Mouse (Mus musculus) lung, embryonic 15.5 days (tissue): ENCODE measurements at regions not wholly inside any gene's neighbourhood (a gene's known extent, or its start where the extent isn't known, plus 50 kb on each side); places are given as distances from the start of the nearest gene placed in this dataset.
A peak's percentile ranks its signal among the peaks of the same experiment; 100 is the strongest.

Experiments
- ATAC-seq: fragments of 200-750 bp; cut with Nextera tagmentation; 2 replicates; pipeline ENCODE4 v1.8.0; 2017; ENCODE audit warnings: moderate number of reproducible peaks, borderline replicate concordance; ENCODE audit not compliant: low FRiP score, low TSS enrichment; ENCODE audit errors: extremely low read depth
- H3K27ac ChIP-seq: fragments of 300-500 bp; sonication (generic); 2 replicates; pipeline ENCODE4 v1.5.1; 2015; ENCODE audit warnings: moderate library complexity, mild to moderate bottlenecking, inconsistent platforms
- H3K27me3 ChIP-seq: fragments of 300-500 bp; sonication (generic); 2 replicates; pipeline ENCODE4 v1.6.1; 2015; ENCODE audit warnings: inconsistent platforms
- H3K36me3 ChIP-seq: fragments of 300-500 bp; sonication (generic); 2 replicates; pipeline ENCODE4 v1.6.1; 2015; ENCODE audit warnings: inconsistent platforms
- H3K4me1 ChIP-seq: fragments of 300-500 bp; sonication (generic); 2 replicates; pipeline ENCODE4 v1.6.1; 2015; ENCODE audit warnings: inconsistent platforms
- H3K4me2 ChIP-seq: fragments of 300-500 bp; sonication (generic); 2 replicates; pipeline ENCODE4 v1.6.1; 2015; ENCODE audit warnings: inconsistent platforms, mild to moderate bottlenecking, moderate library complexity
- H3K4me3 ChIP-seq: fragments of 300-500 bp; sonication (generic); 2 replicates; pipeline ENCODE4 v1.5.1; 2015; ENCODE audit warnings: mild to moderate bottlenecking, inconsistent platforms
- H3K9ac ChIP-seq: fragments of 300-500 bp; sonication (generic); 2 replicates; pipeline ENCODE4 v1.6.1; 2015; ENCODE audit warnings: inconsistent platforms
- H3K9me3 ChIP-seq: fragments of 300-500 bp; sonication (generic); 2 replicates; pipeline ENCODE4 v1.6.1; 2016; ENCODE audit warnings: inconsistent platforms
- WGBS: fragments of 180-500 bp; shearing (Covaris S2); methylation state at CpG from one replicate; pipeline ENCODE4 v1.1.7; 2015; 5-methylcytosine and 5-hydroxymethylcytosine counted together

- Histone ChIP-seq H3K27ac (no peak overlapping the region), H3K27me3 (no peaks in the 10 kb centered on the region), H3K4me2 (no peak overlapping the region), H3K9ac (no peak overlapping the region), H3K9me3 (no peaks in the 10 kb centered on the region), H3K4me3 (no peak overlapping the region), H3K4me1 (no peaks in the 10 kb centered on the region), H3K36me3 (no peaks in the 10 kb centered on the region)
- peak; percentile 65; the same call in 1 of the 2 replicates for ATAC-seq
- 67% methylated on average over 7 of the region's 7 CpGs for WGBS
These were observed 320.4 kb upstream of the Gm10131 start for GRCm38 (mm10) chr8:34431985-34432384.

GRCm38 (mm10) chr8:34429231-34429630, 317.7 kb upstream of the Gm10131 start:
- 58% methylated on average over 3 of the region's 3 CpGs for WGBS
- H3K36me3 ChIP-seq: no peaks in the 10 kb centered on the region
- no peaks in the 10 kb centered on the region for H3K9me3 ChIP-seq
- H3K27me3 ChIP-seq: no peaks in the 10 kb centered on the region
- no peak overlapping the region for H3K9ac ChIP-seq
- no peak overlapping the region for H3K4me3 ChIP-seq
- H3K27ac ChIP-seq: no peak overlapping the region
- H3K4me2 ChIP-seq: no peak overlapping the region
- H3K4me1 ChIP-seq: no peaks in the 10 kb centered on the region
- no peak for ATAC-seq

GRCm38 (mm10) chr8:34401571-34401970, 290.0 kb upstream of the Gm10131 start:
- Histone ChIP-seq H3K36me3 (no peaks in the 10 kb centered on the region), H3K4me3 (no peak overlapping the region), H3K4me1 (peaks cover 7% of the 10 kb centered on the region; the same call in 1 of the 2 replicates), H3K9me3 (no peaks in the 10 kb centered on the region), H3K27me3 (no peaks in the 10 kb centered on the region), H3K4me2 (no peak overlapping the region), H3K27ac (no peak overlapping the region), H3K9ac (no peak overlapping the region)
- WGBS: 76% methylated on average over 3 of the region's 3 CpGs
- no peak for ATAC-seq

GRCm38 (mm10) chr8:34398914-34399813, 287.6 kb upstream of the Gm10131 start:
- Histone ChIP-seq H3K27me3 (no peaks in the 10 kb centered on the region), H3K36me3 (no peaks in the 10 kb centered on the region), H3K27ac (no peak overlapping the region), H3K9ac (no peak overlapping the region), H3K4me3 (no peak overlapping the region), H3K4me1 (peaks cover 7% of the 10 kb centered on the region; the same call in 1 of the 2 replicates), H3K4me2 (no peak overlapping the region), H3K9me3 (no peaks in the 10 kb centered on the region)
- no peak for ATAC-seq
- WGBS: 75% methylated on average over 14 of the region's 14 CpGs

- H3K9me3 ChIP-seq: no peaks in the 10 kb centered on the region
- H3K36me3 ChIP-seq: no peaks in the 10 kb centered on the region
- H3K9ac ChIP-seq: no peak overlapping the region
- peak overlapping the region; percentile 46 for H3K4me2 ChIP-seq
- no peaks in the 10 kb centered on the region for H3K27me3 ChIP-seq
- peak overlapping the region; percentile 28 for H3K4me3 ChIP-seq
- H3K27ac ChIP-seq: peak overlapping the region; percentile 38
- peak; percentile 78 for ATAC-seq
- H3K4me1 ChIP-seq: peaks cover 7% of the 10 kb centered on the region; the same call in 1 of the 2 replicates
- WGBS: 26% methylated on average over 23 of the region's 23 CpGs
These were observed 286.3 kb upstream of the Gm10131 start for GRCm38 (mm10) chr8:34397583-34398411.

GRCm38 (mm10) chr8:34397225-34397582, 285.7 kb upstream of the Gm10131 start:
- 44% methylated on average over 4 of the region's 4 CpGs for WGBS
- H3K4me3 ChIP-seq: peak overlapping the region; percentile 28
- H3K9ac ChIP-seq: no peak overlapping the region

DNA sequence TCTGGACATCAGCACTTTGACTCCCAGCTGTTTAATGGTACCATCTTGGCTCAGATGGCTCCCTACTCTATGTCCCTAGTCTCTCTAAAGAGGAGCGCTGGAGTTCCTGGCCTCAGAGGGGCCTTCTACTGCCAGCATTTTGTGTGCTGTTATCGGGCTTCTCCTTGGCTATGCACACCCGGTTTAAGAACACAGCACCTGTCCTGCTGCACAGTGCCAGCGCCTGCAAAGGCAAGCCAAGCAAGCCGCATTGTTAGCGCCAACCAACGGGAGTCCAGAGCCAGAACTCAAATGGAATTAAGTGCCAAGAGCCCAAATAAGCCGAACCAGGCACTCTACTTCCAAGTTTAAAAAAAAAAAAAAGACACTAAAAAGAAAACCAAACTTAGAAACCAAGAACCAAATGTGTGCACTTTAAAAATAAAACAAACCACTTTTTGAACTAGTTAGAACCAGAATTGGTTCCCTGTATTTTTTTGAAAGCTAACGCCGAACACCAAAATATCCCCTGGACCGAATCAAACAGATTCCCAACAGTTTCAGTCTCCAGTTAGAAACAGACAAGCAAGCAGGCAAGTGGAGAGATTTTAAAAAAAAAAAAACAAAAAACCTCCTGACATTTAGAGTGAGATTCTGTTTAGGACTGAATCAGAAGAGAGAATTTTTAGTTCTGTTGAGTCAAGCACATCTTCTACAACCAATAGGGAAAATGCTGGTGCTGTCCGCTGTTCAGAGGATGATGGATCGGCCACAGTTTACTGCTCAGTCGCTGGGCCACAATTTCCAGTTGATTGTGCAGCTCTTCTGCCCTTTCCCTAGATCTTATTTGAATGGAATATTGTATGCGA, 281.7 kb upstream of the Gm10131 start:
- 0 out of 2 replicates have a peak, but pooled peaks cover 3% of the 10 kb centered on the region for H3K4me1 ChIP-seq
- no peak for ATAC-seq
- no peak overlapping the region for H3K27ac ChIP-seq
- no peak overlapping the region for H3K9ac ChIP-seq
- H3K9me3 ChIP-seq: no peaks in the 10 kb centered on the region
- no peaks in the 10 kb centered on the region for H3K27me3 ChIP-seq
- H3K4me3 ChIP-seq: no peak overlapping the region
- H3K36me3 ChIP-seq: no peaks in the 10 kb centered on the region
- 87% methylated on average over 15 of the region's 15 CpGs for WGBS
- H3K4me2 ChIP-seq: no peak overlapping the region

More at GRCm38 (mm10) chr8:34397225-34397582, 285.7 kb upstream of the Gm10131 start:
- Histone ChIP-seq H3K27ac (peak overlapping the region; percentile 38; the same call in 1 of the 2 replicates), H3K27me3 (no peaks in the 10 kb centered on the region), H3K9me3 (no peaks in the 10 kb centered on the region), H3K4me1 (peaks cover 7% of the 10 kb centered on the region; the same call in 1 of the 2 replicates), H3K36me3 (no peaks in the 10 kb centered on the region), H3K4me2 (peak overlapping the region; percentile 46)
- ATAC-seq: no peak; the same call in 1 of the 2 replicates

DNA sequence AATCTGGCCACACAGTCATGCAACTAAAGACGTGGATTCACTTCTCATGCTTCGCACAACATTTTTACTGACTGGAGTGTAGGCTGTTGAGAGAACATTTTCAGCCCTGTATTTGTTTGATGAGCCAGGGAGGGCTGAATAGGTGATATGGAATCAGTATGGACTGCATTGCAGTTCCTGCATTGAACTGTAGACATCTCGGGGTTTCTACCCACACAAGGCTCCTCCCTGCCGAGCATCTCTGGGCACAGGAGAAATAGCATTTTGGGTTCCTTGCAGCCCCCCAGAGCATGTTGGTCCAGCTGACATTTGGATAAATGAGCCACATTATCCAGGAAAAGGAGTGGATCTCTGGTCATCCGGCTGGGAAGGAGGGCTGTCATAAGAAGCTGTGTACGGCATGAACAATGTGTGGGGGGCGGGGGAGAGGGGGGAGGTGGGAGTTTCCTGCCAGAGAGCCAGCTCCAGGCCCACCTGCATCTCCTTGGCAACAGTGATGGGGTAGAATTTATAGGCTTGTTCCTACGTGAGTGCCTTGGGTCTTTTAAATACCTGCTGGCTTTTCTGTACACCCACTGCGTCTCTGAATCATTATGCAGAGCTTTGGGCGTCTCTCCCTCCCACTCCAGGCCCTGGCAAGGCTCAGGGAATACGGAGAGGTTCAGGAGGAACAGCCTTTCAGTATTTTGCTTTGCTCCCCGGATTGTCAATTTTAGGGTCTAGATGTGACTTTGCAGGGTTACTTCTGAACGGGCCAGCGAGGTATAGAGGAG, 280.9 kb upstream of the Gm10131 start:
- no peak overlapping the region for H3K27ac ChIP-seq
- ATAC-seq: no peak

GRCm38 (mm10) chr8:34385806-34386439, 274.4 kb upstream of the Gm10131 start:
- no peak overlapping the region for H3K4me3 ChIP-seq
- no peaks in the 10 kb centered on the region for H3K4me1 ChIP-seq
- H3K27me3 ChIP-seq: no peaks in the 10 kb centered on the region
- WGBS: 70% methylated on average over 10 of the region's 10 CpGs
- no peak for ATAC-seq
- no peaks in the 10 kb centered on the region for H3K36me3 ChIP-seq
- H3K27ac ChIP-seq: no peak overlapping the region
- H3K9ac ChIP-seq: no peak overlapping the region
- no peak overlapping the region for H3K4me2 ChIP-seq
- H3K9me3 ChIP-seq: no peaks in the 10 kb centered on the region

More for the DNA sequence above, 280.9 kb upstream of the Gm10131 start:
- Histone ChIP-seq H3K36me3 (no peaks in the 10 kb centered on the region), H3K9me3 (no peaks in the 10 kb centered on the region), H3K9ac (no peak overlapping the region), H3K4me1 (0 out of 2 replicates have a peak, but pooled peaks cover 3% of the 10 kb centered on the region), H3K4me3 (no peak overlapping the region), H3K27me3 (no peaks in the 10 kb centered on the region), H3K4me2 (no peak overlapping the region)
- WGBS: 56% methylated on average over 14 of the region's 14 CpGs

GRCm38 (mm10) chr8:34380615-34381014, 269.1 kb upstream of the Gm10131 start:
- no peak for ATAC-seq
- H3K4me3 ChIP-seq: no peak overlapping the region
- H3K27me3 ChIP-seq: no peaks in the 10 kb centered on the region
- no peak overlapping the region for H3K9ac ChIP-seq
- no peaks in the 10 kb centered on the region for H3K4me1 ChIP-seq
- WGBS: 70% methylated on average over 19 of the region's 19 CpGs
- no peak overlapping the region for H3K27ac ChIP-seq
- H3K4me2 ChIP-seq: no peak overlapping the region
- H3K36me3 ChIP-seq: no peaks in the 10 kb centered on the region
- H3K9me3 ChIP-seq: no peaks in the 10 kb centered on the region
